Mouse (Mus musculus): ENCODE results near the gene Gm28230.

GRCm38 (mm10) chr2:74683471-74683951 lies 43.0 kb upstream of the Gm28230 start:
- TF ChIP-seq CTCF (IDR thresholded peaks at IDR 0.05; ENCODE audit: low read depth) (no peak), EP300 (IDR thresholded peaks at IDR 0.05; ENCODE audit: low read depth) (no peak)
